Mouse (Mus musculus) embryonic facial prominence, embryonic 11.5 days (tissue): ENCODE results near the gene Dnajb8. TPM values are rescaled to one million over a fixed set of nuclear protein-coding genes. Genes with fewer than 3 reads are reported as not detected.

Source experiments
- ATAC-seq: fragments of 200-750 bp; cut with Nextera tagmentation; replicated peaks from 2 replicates; pipeline ENCODE4 v1.8.0; 2017; ENCODE audit warnings: low read depth; ENCODE audit not compliant: insufficient number of reproducible peaks, low FRiP score, low TSS enrichment
- DNase-seq: peaks from one replicate; pipeline ENCODE4 v3.0.0-alpha.2; 2015; ENCODE audit warnings: low spot score
- H3K27ac ChIP-seq: fragments of 300-500 bp; sonication (generic); replicated peaks from 2 replicates; pipeline ENCODE4 v1.5.1; 2014; ENCODE audit warnings: mild to moderate bottlenecking, low read depth, low read length, control low read depth
- H3K27me3 ChIP-seq: fragments of 300-500 bp; sonication (generic); 2 replicates; pipeline ENCODE4 v1.6.1; 2014; ENCODE audit warnings: mild to moderate bottlenecking, low read length, moderate library complexity, mixed read lengths; ENCODE audit not compliant: control insufficient read depth, insufficient read depth
- H3K36me3 ChIP-seq: fragments of 300-500 bp; sonication (generic); replicated peaks from 2 replicates; pipeline ENCODE4 v1.6.1; 2014; ENCODE audit warnings: low read depth, mild to moderate bottlenecking, low read length, moderate library complexity, mixed read lengths; ENCODE audit not compliant: control insufficient read depth, insufficient read depth
- H3K4me1 ChIP-seq: fragments of 300-500 bp; sonication (generic); 2 replicates; pipeline ENCODE4 v1.6.1; 2014; ENCODE audit warnings: low read length, mixed read lengths; ENCODE audit not compliant: control insufficient read depth, insufficient read depth
- H3K4me2 ChIP-seq: fragments of 300-500 bp; sonication (generic); 2 replicates; pipeline ENCODE4 v1.6.1; 2014; ENCODE audit warnings: low read depth, mild to moderate bottlenecking, control low read depth, low read length, moderate library complexity
- H3K4me3 ChIP-seq: fragments of 300-500 bp; sonication (generic); 2 replicates; pipeline ENCODE4 v1.5.1; 2014; ENCODE audit warnings: low read depth, low read length, control low read depth
- H3K9ac ChIP-seq: fragments of 300-500 bp; sonication (generic); replicated peaks from 2 replicates; pipeline ENCODE4 v1.6.1; 2014; ENCODE audit warnings: mild to moderate bottlenecking, control low read depth, low read length
- H3K9me3 ChIP-seq: fragments of 300-500 bp; sonication (generic); replicated peaks from 2 replicates; pipeline ENCODE4 v1.6.1; 2016; ENCODE audit warnings: mild to moderate bottlenecking, low read length, inconsistent platforms, mixed read lengths; ENCODE audit not compliant: control insufficient read depth
- WGBS: fragments of 180-500 bp; shearing (Covaris S2); extraction: QIAGEN DNeasy Blood & Tissue Kit; methylation state at CpG from one replicate; pipeline ENCODE4 v1.1.7; 2014; 5-methylcytosine and 5-hydroxymethylcytosine counted together
- polyA plus RNA-seq: library from polyadenylated mRNA; unstranded; fragments of >200 nt; fragmentation: Nextera tagmentation; extraction: Ambion mirVana; gene quantifications from 2 replicates; pipeline ENCODE4 v1.2.1, GENCODE M21; 2014

Gene Dnajb8
- polyA plus RNA-seq, 1 experiment from 2014 or later: not detected

DNA sequence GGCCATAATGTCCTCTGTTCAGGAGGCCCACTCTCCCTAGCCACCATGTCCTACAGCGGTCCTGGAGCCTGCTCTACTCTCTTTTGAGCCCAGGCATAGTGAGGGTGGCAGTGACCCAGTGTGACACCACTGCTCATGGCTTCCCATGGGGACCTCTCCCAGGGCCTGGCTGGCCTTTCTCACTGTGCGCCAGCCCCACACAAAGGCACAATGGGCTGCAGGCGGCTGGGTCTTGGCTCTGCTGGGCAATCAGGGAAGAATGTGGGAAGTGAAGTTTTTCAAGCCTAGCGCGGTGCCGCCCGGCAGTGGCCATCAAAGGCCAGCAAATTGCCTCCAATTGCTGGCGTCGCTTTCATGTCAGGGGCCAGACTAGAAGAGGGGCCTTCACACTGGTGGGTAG lies 40.1 kb downstream of the Dnajb8 start:
- H3K4me2 ChIP-seq: no peak overlapping the region
- no peaks in the 10 kb centered on the region for H3K4me1 ChIP-seq
- H3K27ac ChIP-seq: no peak overlapping the region
- ATAC-seq (peak; percentile 44; the same call in 1 of the 2 replicates), DNase-seq (peak; percentile 6)
- no peaks in the 10 kb centered on the region for H3K9me3 ChIP-seq
- peak overlapping the region; percentile 19; the same call in 1 of the 2 replicates for H3K9ac ChIP-seq
- H3K36me3 ChIP-seq: no peaks in the 10 kb centered on the region; the same call in 1 of the 2 replicates
- no peak overlapping the region for H3K4me3 ChIP-seq
- H3K27me3 ChIP-seq: no peaks in the 10 kb centered on the region
- 33% methylated on average over 9 of the region's 9 CpGs for WGBS

DNA sequence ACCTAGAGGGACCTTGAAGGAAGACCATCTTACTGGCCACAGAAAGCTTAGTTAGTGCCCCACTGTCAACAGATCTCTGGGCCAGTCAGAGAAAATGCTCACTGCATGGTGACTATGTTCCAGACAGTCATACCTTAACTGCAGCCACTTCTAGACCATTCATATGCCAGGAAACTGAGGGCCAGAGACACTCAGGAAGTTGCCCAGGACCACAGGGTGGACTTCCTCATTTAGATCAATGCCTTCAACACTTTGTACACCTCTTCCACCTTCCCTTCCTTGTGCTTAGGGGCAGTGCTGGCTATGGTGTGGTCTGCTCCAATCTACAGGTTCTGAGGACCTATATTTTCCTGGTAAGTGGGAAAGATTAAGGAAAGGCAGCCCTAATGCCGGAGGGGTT lies 43.3 kb downstream of the Dnajb8 start:
- Histone ChIP-seq H3K9me3 (no peaks in the 10 kb centered on the region), H3K4me2 (no peak overlapping the region), H3K27me3 (no peaks in the 10 kb centered on the region), H3K27ac (no peak overlapping the region), H3K9ac (no peak overlapping the region), H3K4me3 (no peak overlapping the region), H3K4me1 (no peaks in the 10 kb centered on the region), H3K36me3 (no peaks in the 10 kb centered on the region)
- WGBS: 92% methylated on average over 1 of the region's 1 CpGs
- DNase-seq (no peak), ATAC-seq (no peak)

DNA sequence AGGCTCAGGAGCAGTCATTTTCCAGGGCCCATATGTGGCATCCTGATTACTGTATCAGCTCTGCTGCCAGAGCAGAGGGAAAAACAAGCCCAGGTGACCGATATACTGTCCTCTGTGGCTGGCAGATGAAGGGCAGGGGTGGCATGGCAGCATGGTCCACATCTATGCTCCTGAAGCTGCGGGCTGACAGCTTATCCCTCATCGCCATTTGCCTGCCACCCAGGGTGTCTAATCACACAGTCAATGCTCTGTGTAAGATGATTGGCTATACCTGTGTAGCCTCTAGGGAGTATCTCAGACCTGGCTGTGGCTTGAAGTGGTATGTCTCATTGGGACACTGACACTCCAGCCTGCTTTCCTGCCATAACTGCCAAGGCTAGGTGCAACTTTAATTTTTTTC lies 44.0 kb downstream of the Dnajb8 start:
- H3K9me3 ChIP-seq: no peaks in the 10 kb centered on the region
- no peak overlapping the region for H3K9ac ChIP-seq
- DNase-seq (no peak), ATAC-seq (no peak)
- no peak overlapping the region for H3K4me2 ChIP-seq
- no peaks in the 10 kb centered on the region for H3K36me3 ChIP-seq
- H3K27ac ChIP-seq: no peak overlapping the region
- no peaks in the 10 kb centered on the region for H3K4me1 ChIP-seq
- WGBS: 82% methylated on average over 3 of the region's 3 CpGs
- H3K27me3 ChIP-seq: no peaks in the 10 kb centered on the region
- no peak overlapping the region for H3K4me3 ChIP-seq

GRCm38 (mm10) chr6:88267068-88267467 lies 45.0 kb downstream of the Dnajb8 start:
- no peak overlapping the region for H3K4me3 ChIP-seq
- no peaks in the 10 kb centered on the region for H3K9me3 ChIP-seq
- no peak overlapping the region for H3K4me2 ChIP-seq
- 83% methylated on average over 3 of the region's 3 CpGs for WGBS
- no peak for ATAC-seq
- H3K36me3 ChIP-seq: no peaks in the 10 kb centered on the region
- no peak overlapping the region for H3K27ac ChIP-seq
- H3K4me1 ChIP-seq: no peaks in the 10 kb centered on the region
- no peak overlapping the region for H3K9ac ChIP-seq
- no peaks in the 10 kb centered on the region for H3K27me3 ChIP-seq
- DNase-seq: no peak

- H3K4me2 ChIP-seq: no peak overlapping the region
These were observed 45.9 kb downstream of the Dnajb8 start for GRCm38 (mm10) chr6:88267970-88268369.

GRCm38 (mm10) chr6:88274623-88275022 lies 52.6 kb downstream of the Dnajb8 start:
- no peaks in the 10 kb centered on the region for H3K4me1 ChIP-seq
- WGBS: 83% methylated on average over 6 of the region's 6 CpGs
- no peak for ATAC-seq
- no peak overlapping the region for H3K4me2 ChIP-seq
- no peaks in the 10 kb centered on the region for H3K9me3 ChIP-seq
- H3K4me3 ChIP-seq: no peak overlapping the region
- no peak overlapping the region for H3K9ac ChIP-seq
- no peak for DNase-seq
- no peak overlapping the region for H3K27ac ChIP-seq
- H3K36me3 ChIP-seq: no peaks in the 10 kb centered on the region
- H3K27me3 ChIP-seq: no peaks in the 10 kb centered on the region

More at GRCm38 (mm10) chr6:88267970-88268369, 45.9 kb downstream of the Dnajb8 start:
- H3K9ac ChIP-seq: no peak overlapping the region
- 89% methylated on average over 2 of the region's 2 CpGs for WGBS
- H3K9me3 ChIP-seq: no peaks in the 10 kb centered on the region
- no peaks in the 10 kb centered on the region for H3K36me3 ChIP-seq
- DNase-seq (no peak), ATAC-seq (no peak)
- no peak overlapping the region for H3K27ac ChIP-seq
- no peak overlapping the region for H3K4me3 ChIP-seq
- H3K27me3 ChIP-seq: no peaks in the 10 kb centered on the region
- H3K4me1 ChIP-seq: no peaks in the 10 kb centered on the region

DNA sequence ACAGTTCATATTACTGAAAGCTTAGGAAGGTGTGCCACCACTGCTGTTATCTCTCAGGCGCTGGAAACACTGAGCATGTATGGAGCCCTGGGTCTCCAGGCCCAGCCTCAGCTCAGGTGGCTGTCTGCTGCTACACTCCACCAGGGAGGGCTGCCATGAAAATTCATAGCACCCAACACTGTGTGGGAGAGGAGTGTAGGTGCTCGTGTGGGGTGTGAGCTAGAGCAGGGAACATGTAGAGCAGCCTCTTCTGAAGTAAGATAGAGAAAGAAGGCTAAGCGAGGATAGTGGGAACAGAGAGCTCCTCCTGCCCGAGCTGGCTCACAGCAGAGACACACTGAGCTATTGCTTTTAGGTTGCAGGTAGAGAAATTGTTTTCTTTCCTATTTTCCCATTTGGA lies 54.2 kb downstream of the Dnajb8 start:
- Histone ChIP-seq H3K9ac (no peak overlapping the region), H3K4me1 (no peaks in the 10 kb centered on the region)

DNA sequence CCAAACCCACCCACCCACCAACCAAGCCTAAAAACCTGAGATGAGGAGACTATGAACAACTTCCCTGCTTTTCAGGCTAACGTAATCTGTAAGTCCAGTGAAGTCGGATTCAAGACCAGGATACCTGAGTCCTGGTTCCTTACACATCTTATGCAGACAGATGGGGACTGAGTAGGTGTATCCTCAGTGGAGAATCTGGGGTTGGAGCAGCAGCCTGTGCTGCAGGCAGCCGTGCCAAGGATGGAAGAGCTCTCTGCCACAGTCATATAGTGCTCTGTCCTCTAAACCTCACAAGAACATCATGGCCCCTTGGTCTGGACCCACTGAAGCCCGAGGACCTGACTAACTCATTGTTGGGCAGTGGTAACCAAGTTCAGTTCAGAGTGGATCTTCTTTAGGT lies 55.2 kb downstream of the Dnajb8 start:
- Histone ChIP-seq H3K4me1 (no peaks in the 10 kb centered on the region), H3K27me3 (no peaks in the 10 kb centered on the region), H3K4me2 (no peak overlapping the region), H3K27ac (no peak overlapping the region), H3K36me3 (no peaks in the 10 kb centered on the region), H3K9ac (no peak overlapping the region), H3K4me3 (no peak overlapping the region), H3K9me3 (no peaks in the 10 kb centered on the region)
- no peak for DNase-seq
- 93% methylated on average over 4 of the region's 4 CpGs for WGBS
- ATAC-seq: no peak

More for the DNA sequence above, 54.2 kb downstream of the Dnajb8 start:
- H3K27ac ChIP-seq: no peak overlapping the region
- H3K9me3 ChIP-seq: no peaks in the 10 kb centered on the region
- no peak for ATAC-seq
- DNase-seq: no peak
- H3K4me2 ChIP-seq: no peak overlapping the region
- H3K27me3 ChIP-seq: no peaks in the 10 kb centered on the region
- 79% methylated on average over 4 of the region's 4 CpGs for WGBS
- H3K4me3 ChIP-seq: no peak overlapping the region
- no peaks in the 10 kb centered on the region for H3K36me3 ChIP-seq
